Mouse (Mus musculus): ENCODE measurements around the gene Tmem45a. TPM values are rescaled to one million over a fixed set of nuclear protein-coding genes. Genes with fewer than 3 reads are reported as not detected.
A peak's percentile ranks its signal among the peaks of the same experiment; 100 is the strongest.

Gene Tmem45a
- polyA plus RNA-seq, 1 experiment: 9.7 TPM

GRCm38 (mm10) chr16:56867591-56867990, 18.4 kb downstream of the Tmem45a start:
- Histone ChIP-seq H3K4me1 (ENCODE audit: control insufficient read depth, insufficient read depth, low read length) (peaks cover 2% of the 10 kb centered on the region), H3K36me3 (ENCODE audit: control insufficient read depth, insufficient read depth, low read length, poor library complexity, severe bottlenecking) (no peaks in the 10 kb centered on the region), H3K9me3 (replicated peaks; ENCODE audit: control insufficient read depth, insufficient read depth, low read length, poor library complexity, severe bottlenecking) (no peaks in the 10 kb centered on the region), H3K9ac (ENCODE audit: low read depth, poor library complexity, severe bottlenecking) (no peak overlapping the region), H3K27me3 (ENCODE audit: control insufficient read depth, insufficient read depth, low read length, poor library complexity, severe bottlenecking) (no peaks in the 10 kb centered on the region; the same call in 1 of the 2 replicates), H3K27ac (ENCODE audit: insufficient read depth, low read length) (0 out of 2 replicates have a peak overlapping the region, but pooled peaks have one; percentile 20), H3K4me3 (ENCODE audit: low read depth, low read length) (no peak overlapping the region)
- TF ChIP-seq CTCF (IDR thresholded peaks at IDR 0.05; ENCODE audit: low read depth, low read length) (no peak), EP300 (IDR thresholded peaks at IDR 0.05; ENCODE audit: insufficient read depth, low read depth, low read length) (no peak), POLR2A (IDR thresholded peaks at IDR 0.05; ENCODE audit: insufficient read depth, low read length) (no peak)

DNA sequence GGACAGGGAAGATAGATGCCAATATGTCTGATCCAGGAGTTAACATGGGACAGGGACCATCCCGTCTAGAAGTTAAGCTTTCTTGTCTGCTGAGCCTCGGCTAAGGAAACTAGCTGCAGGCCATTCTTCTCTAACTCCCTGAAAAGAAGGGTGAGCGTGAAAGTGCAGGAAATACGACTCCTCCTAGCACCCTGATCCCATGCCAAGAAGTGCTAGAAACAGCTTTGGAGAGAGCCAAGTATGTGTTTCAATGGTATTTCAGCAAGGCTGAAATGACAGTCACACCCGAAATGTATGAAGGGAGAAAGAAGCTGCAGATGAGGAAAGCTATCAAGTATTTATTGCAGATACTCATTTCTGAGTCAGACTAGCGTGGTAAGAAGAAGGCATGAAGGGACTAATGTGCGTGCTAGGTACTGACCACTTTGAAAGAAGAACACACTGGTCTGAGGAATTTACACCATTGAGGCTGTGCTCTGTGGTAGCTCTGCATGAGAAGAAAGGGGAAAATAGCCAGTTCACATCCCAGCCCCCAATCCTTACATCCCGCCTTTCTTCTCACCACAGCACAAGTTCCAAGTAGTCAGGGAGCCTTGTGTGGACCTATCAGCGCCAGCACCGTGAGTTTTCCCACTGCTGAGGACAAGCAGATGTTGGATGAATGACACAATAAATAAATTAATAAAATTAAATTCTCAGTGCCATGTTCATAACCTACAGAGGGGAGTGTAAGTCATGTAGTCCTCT, 33.0 kb downstream of the Tmem45a start:
- H3K9me3 ChIP-seq (replicated peaks; ENCODE audit: control insufficient read depth, insufficient read depth, low read length, poor library complexity, severe bottlenecking): no peaks in the 10 kb centered on the region
- H3K4me3 ChIP-seq (ENCODE audit: low read depth, low read length): no peak overlapping the region
- H3K9ac ChIP-seq (ENCODE audit: low read depth, poor library complexity, severe bottlenecking): no peak overlapping the region
- H3K27ac ChIP-seq (ENCODE audit: insufficient read depth, low read length): no peak overlapping the region
- H3K27me3 ChIP-seq (ENCODE audit: control insufficient read depth, insufficient read depth, low read length, poor library complexity, severe bottlenecking): no peaks in the 10 kb centered on the region
- H3K36me3 ChIP-seq (ENCODE audit: control insufficient read depth, insufficient read depth, low read length, poor library complexity, severe bottlenecking): no peaks in the 10 kb centered on the region
- TF ChIP-seq POLR2A (IDR thresholded peaks at IDR 0.05; ENCODE audit: insufficient read depth, low read length): no peak
- no peak for TF ChIP-seq CTCF (IDR thresholded peaks at IDR 0.05; ENCODE audit: low read depth, low read length)
- TF ChIP-seq EP300 (IDR thresholded peaks at IDR 0.05; ENCODE audit: insufficient read depth, low read depth, low read length): no peak
- no peaks in the 10 kb centered on the region for H3K4me1 ChIP-seq (ENCODE audit: control insufficient read depth, insufficient read depth, low read length)

DNA sequence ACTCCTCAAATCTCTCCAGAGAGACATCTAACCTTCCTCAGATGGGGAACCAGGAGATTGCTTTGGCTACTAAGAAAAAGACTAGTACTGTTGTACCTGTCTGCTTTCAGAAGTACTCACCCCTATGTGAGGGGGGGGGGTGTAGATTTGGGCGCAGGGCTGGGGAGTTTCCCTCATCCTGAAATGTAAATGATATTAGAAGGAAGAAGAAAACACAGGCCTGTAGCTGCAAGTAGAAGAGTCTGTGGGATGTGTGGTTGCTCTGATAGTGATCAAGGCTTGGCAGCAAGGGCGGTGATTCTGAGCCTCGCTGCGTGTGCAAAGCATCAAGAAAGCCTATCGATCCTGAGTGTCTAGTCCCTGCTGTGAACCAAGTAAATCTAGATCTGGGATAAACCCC, 43.0 kb downstream of the Tmem45a start:
- H3K27ac ChIP-seq (ENCODE audit: insufficient read depth, low read length): no peak overlapping the region
- H3K9ac ChIP-seq (ENCODE audit: low read depth, poor library complexity, severe bottlenecking): no peak overlapping the region
- TF ChIP-seq POLR2A (IDR thresholded peaks at IDR 0.05; ENCODE audit: insufficient read depth, low read length): no peak
- TF ChIP-seq EP300 (IDR thresholded peaks at IDR 0.05; ENCODE audit: insufficient read depth, low read depth, low read length): no peak
- TF ChIP-seq CTCF (IDR thresholded peaks at IDR 0.05; ENCODE audit: low read depth, low read length): no peak
- H3K4me1 ChIP-seq (ENCODE audit: control insufficient read depth, insufficient read depth, low read length): peaks cover 1% of the 10 kb centered on the region
- no peaks in the 10 kb centered on the region for H3K9me3 ChIP-seq (replicated peaks; ENCODE audit: control insufficient read depth, insufficient read depth, low read length, poor library complexity, severe bottlenecking)
- no peak overlapping the region for H3K4me3 ChIP-seq (ENCODE audit: low read depth, low read length)
- H3K27me3 ChIP-seq (ENCODE audit: control insufficient read depth, insufficient read depth, low read length, poor library complexity, severe bottlenecking): no peaks in the 10 kb centered on the region
- no peaks in the 10 kb centered on the region for H3K36me3 ChIP-seq (ENCODE audit: control insufficient read depth, insufficient read depth, low read length, poor library complexity, severe bottlenecking)

- Histone ChIP-seq H3K36me3 (ENCODE audit: control insufficient read depth, insufficient read depth, low read length, poor library complexity, severe bottlenecking) (no peaks in the 10 kb centered on the region), H3K27ac (ENCODE audit: insufficient read depth, low read length) (no peak overlapping the region), H3K27me3 (ENCODE audit: control insufficient read depth, insufficient read depth, low read length, poor library complexity, severe bottlenecking) (no peaks in the 10 kb centered on the region), H3K4me1 (ENCODE audit: control insufficient read depth, insufficient read depth, low read length) (no peaks in the 10 kb centered on the region), H3K9me3 (replicated peaks; ENCODE audit: control insufficient read depth, insufficient read depth, low read length, poor library complexity, severe bottlenecking) (no peaks in the 10 kb centered on the region), H3K9ac (ENCODE audit: low read depth, poor library complexity, severe bottlenecking) (no peak overlapping the region), H3K4me3 (ENCODE audit: low read depth, low read length) (no peak overlapping the region)
- TF ChIP-seq POLR2A (IDR thresholded peaks at IDR 0.05; ENCODE audit: insufficient read depth, low read length) (no peak), EP300 (IDR thresholded peaks at IDR 0.05; ENCODE audit: insufficient read depth, low read depth, low read length) (no peak), CTCF (IDR thresholded peaks at IDR 0.05; ENCODE audit: low read depth, low read length) (no peak)
Measured at GRCm38 (mm10) chr16:56833312-56833711, 52.7 kb downstream of the Tmem45a start.

GRCm38 (mm10) chr16:56831986-56832385, 54.0 kb downstream of the Tmem45a start:
- Histone ChIP-seq H3K9me3 (replicated peaks; ENCODE audit: control insufficient read depth, insufficient read depth, low read length, poor library complexity, severe bottlenecking) (no peaks in the 10 kb centered on the region), H3K4me3 (ENCODE audit: low read depth, low read length) (no peak overlapping the region), H3K27me3 (ENCODE audit: control insufficient read depth, insufficient read depth, low read length, poor library complexity, severe bottlenecking) (no peaks in the 10 kb centered on the region), H3K27ac (ENCODE audit: insufficient read depth, low read length) (no peak overlapping the region), H3K36me3 (ENCODE audit: control insufficient read depth, insufficient read depth, low read length, poor library complexity, severe bottlenecking) (no peaks in the 10 kb centered on the region), H3K9ac (ENCODE audit: low read depth, poor library complexity, severe bottlenecking) (no peak overlapping the region), H3K4me1 (ENCODE audit: control insufficient read depth, insufficient read depth, low read length) (no peaks in the 10 kb centered on the region)
- TF ChIP-seq POLR2A (IDR thresholded peaks at IDR 0.05; ENCODE audit: insufficient read depth, low read length) (no peak), EP300 (IDR thresholded peaks at IDR 0.05; ENCODE audit: insufficient read depth, low read depth, low read length) (no peak), CTCF (IDR thresholded peaks at IDR 0.05; ENCODE audit: low read depth, low read length) (no peak)

DNA sequence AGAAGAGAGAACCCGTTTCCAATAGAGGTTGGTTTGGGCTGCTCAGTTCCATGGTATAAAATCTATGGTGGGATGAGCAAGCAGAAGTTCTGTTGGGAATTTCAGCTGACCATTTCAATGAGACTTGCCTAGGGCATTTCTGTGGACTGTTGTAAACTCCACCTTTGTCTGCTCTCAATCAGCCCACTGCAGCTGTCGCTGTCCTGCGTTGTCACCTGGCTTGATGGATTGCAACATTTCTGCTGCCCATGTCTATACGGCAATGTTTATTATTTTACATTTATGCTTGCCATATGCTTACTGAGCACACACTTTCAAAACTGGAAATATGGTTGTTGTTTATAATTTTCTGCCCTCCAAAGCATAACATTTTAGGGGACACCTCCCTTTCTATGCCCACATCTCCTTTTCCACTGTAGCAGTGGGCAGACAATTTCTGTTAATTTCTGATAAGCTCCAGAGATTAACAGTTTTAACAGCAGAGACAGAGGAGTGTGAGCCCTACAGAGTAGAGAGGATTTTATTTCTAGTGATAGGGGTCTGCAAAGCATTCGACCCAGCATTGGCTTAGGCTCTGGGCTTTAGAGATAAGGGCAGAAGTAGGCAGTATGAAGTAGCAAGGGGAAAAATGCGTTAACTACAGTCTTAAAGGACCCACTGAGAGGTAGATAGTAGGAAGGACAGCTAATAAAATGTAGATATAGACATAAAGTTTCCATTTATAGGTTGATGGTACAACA, 84.4 kb downstream of the Tmem45a start:
- H3K9ac ChIP-seq (ENCODE audit: low read depth, poor library complexity, severe bottlenecking): no peak overlapping the region
- no peaks in the 10 kb centered on the region for H3K9me3 ChIP-seq (replicated peaks; ENCODE audit: control insufficient read depth, insufficient read depth, low read length, poor library complexity, severe bottlenecking)
- no peak overlapping the region for H3K4me3 ChIP-seq (ENCODE audit: low read depth, low read length)
- no peaks in the 10 kb centered on the region for H3K27me3 ChIP-seq (ENCODE audit: control insufficient read depth, insufficient read depth, low read length, poor library complexity, severe bottlenecking)
- no peak overlapping the region for H3K27ac ChIP-seq (ENCODE audit: insufficient read depth, low read length)
- no peaks in the 10 kb centered on the region for H3K36me3 ChIP-seq (ENCODE audit: control insufficient read depth, insufficient read depth, low read length, poor library complexity, severe bottlenecking)
- no peak for TF ChIP-seq EP300 (IDR thresholded peaks at IDR 0.05; ENCODE audit: insufficient read depth, low read depth, low read length)
- TF ChIP-seq CTCF (IDR thresholded peaks at IDR 0.05; ENCODE audit: low read depth, low read length): no peak
- no peak for TF ChIP-seq POLR2A (IDR thresholded peaks at IDR 0.05; ENCODE audit: insufficient read depth, low read length)
- H3K4me1 ChIP-seq (ENCODE audit: control insufficient read depth, insufficient read depth, low read length): peaks cover 3% of the 10 kb centered on the region
